Mouse (Mus musculus) CH12.LX (cell line): ENCODE measurements around the gene Olfr1359. TPM values are rescaled to one million over a fixed set of nuclear protein-coding genes. Genes with fewer than 3 reads are reported as not detected.

Source experiments
- DNase-seq: peaks from one replicate; pipeline ENCODE4 v3.0.0-alpha.2; 2013; ENCODE audit errors: extremely low read depth
- H3K27ac ChIP-seq: 2 replicates; pipeline ENCODE4 v1.5.1; 2012; ENCODE audit warnings: low read depth, mild to moderate bottlenecking, control low read depth, moderate library complexity; ENCODE audit not compliant: insufficient read depth
- H3K27me3 ChIP-seq: replicated peaks from 2 replicates; pipeline ENCODE3; 2012; ENCODE audit warnings: inconsistent platforms
- H3K36me3 ChIP-seq, 2 experiments: replicated peaks in 1 of 2; 2 replicates each; pipeline versions ENCODE3 to v1.6.1; 2012; ENCODE audit warnings: inconsistent platforms in 1 of 2, low read length in 1 of 2, mild to moderate bottlenecking in 1 of 2, mixed read lengths in 1 of 2, moderate library complexity in 1 of 2; ENCODE audit not compliant: control insufficient read depth in 1 of 2, insufficient read depth in 1 of 2
- H3K4me1 ChIP-seq, 2 experiments: 2 replicates each; pipeline ENCODE4 v1.6.1; 2012; ENCODE audit warnings: inconsistent platforms in 1 of 2, moderate library complexity in 1 of 2; ENCODE audit not compliant: insufficient read depth in 2 of 2, control insufficient read depth in 1 of 2
- H3K4me2 ChIP-seq: 2 replicates; pipeline ENCODE4 v1.6.1; 2012; ENCODE audit warnings: low read depth, mild to moderate bottlenecking, control low read depth; ENCODE audit not compliant: poor library complexity, insufficient read depth, severe bottlenecking
- H3K4me3 ChIP-seq, 3 experiments: fragments of 150-350 bp in 1 of 3; sonication (generic) in 1 of 3; replicated peaks in 1 of 3; 2 replicates each; pipeline versions ENCODE3 to v1.5.1; 2011 to 2012; ENCODE audit warnings: low read depth in 2 of 3, low read length in 2 of 3, mild to moderate bottlenecking in 2 of 3, moderate library complexity in 2 of 3, control low read depth in 1 of 3, improper control_type of control experiment in 1 of 3, inconsistent platforms in 1 of 3, mixed read lengths in 1 of 3; ENCODE audit not compliant: poor library complexity in 1 of 3
- H3K79me2 ChIP-seq: replicated peaks from 2 replicates; pipeline ENCODE4 v1.6.1; 2012; ENCODE audit warnings: mild to moderate bottlenecking, moderate library complexity; ENCODE audit not compliant: control insufficient read depth, poor library complexity, insufficient read depth, severe bottlenecking; ENCODE audit errors: extremely low read depth
- H3K9ac ChIP-seq: 2 replicates; pipeline ENCODE4 v1.6.1; 2012; ENCODE audit warnings: low read depth, mild to moderate bottlenecking, control low read depth, moderate library complexity; ENCODE audit not compliant: insufficient read depth
- H3K9me3 ChIP-seq: replicated peaks from 2 replicates; pipeline ENCODE3; 2012; ENCODE audit warnings: low read length, inconsistent platforms, mixed read lengths
- BHLHE40 ChIP-seq: IDR thresholded peaks from 2 replicates; pipeline ENCODE4 v1.6.1; 2011; ENCODE audit warnings: mild to moderate bottlenecking, low read depth, low read length, improper control_type of control experiment
- CTCF ChIP-seq, 2 experiments: IDR thresholded peaks in 1 of 2; conservative IDR thresholded peaks in 1 of 2; 2 replicates each; pipeline ENCODE4 v1.5.1; 2011 to 2012; ENCODE audit warnings: low read depth in 2 of 2, low read length in 2 of 2, improper control_type of control experiment in 1 of 2, inconsistent platforms in 1 of 2, mild to moderate bottlenecking in 1 of 2, moderate library complexity in 1 of 2
- ETS1 ChIP-seq: conservative IDR thresholded peaks from 2 replicates; pipeline ENCODE4 v1.6.1; 2012; ENCODE audit warnings: low read depth, mild to moderate bottlenecking, inconsistent platforms, low read length, improper control_type of control experiment, moderate library complexity
- GABPA ChIP-seq: IDR thresholded peaks from 2 replicates; pipeline ENCODE4 v1.6.1; 2012; ENCODE audit warnings: low read depth, low read length, improper control_type of control experiment, inconsistent platforms; ENCODE audit not compliant: insufficient replicate concordance
- JUN ChIP-seq: IDR thresholded peaks from 2 replicates; pipeline ENCODE4 v1.6.1; 2011; ENCODE audit warnings: low read depth, mild to moderate bottlenecking, low read length, improper control_type of control experiment, moderate library complexity; ENCODE audit not compliant: insufficient read depth
- JUND ChIP-seq: conservative IDR thresholded peaks from 2 replicates; pipeline ENCODE4 v1.6.1; 2011; ENCODE audit warnings: low read depth, low read length, improper control_type of control experiment
- KAT2A ChIP-seq: IDR thresholded peaks from 2 replicates; pipeline ENCODE4 v1.6.1; 2012; ENCODE audit warnings: low read length, improper control_type of control experiment, inconsistent platforms; ENCODE audit not compliant: insufficient replicate concordance
- MAX ChIP-seq: IDR thresholded peaks from 2 replicates; pipeline ENCODE4 v1.6.1; 2011; ENCODE audit warnings: low read length, improper control_type of control experiment
- MXI1 ChIP-seq: IDR thresholded peaks from 2 replicates; pipeline ENCODE4 v1.6.1; 2011; ENCODE audit warnings: mild to moderate bottlenecking, low read depth, low read length, improper control_type of control experiment
- NRF1 ChIP-seq: IDR thresholded peaks from 2 replicates; pipeline ENCODE4 v1.6.1; 2014; ENCODE audit warnings: low read depth, mild to moderate bottlenecking, inconsistent platforms, low read length, improper control_type of control experiment, moderate library complexity
- POLR2A ChIP-seq: IDR thresholded peaks from 2 replicates; pipeline ENCODE4 v1.6.1; 2011; ENCODE audit warnings: low read depth, mild to moderate bottlenecking, improper control_type of control experiment, low read length
- RAD21 ChIP-seq: IDR thresholded peaks from 2 replicates; pipeline ENCODE4 v1.6.1; 2011; ENCODE audit warnings: low read depth, mild to moderate bottlenecking, low read length, improper control_type of control experiment, moderate library complexity
- RCOR1 ChIP-seq: conservative IDR thresholded peaks from 2 replicates; pipeline ENCODE4 v1.6.1; 2012; ENCODE audit warnings: low read depth, mild to moderate bottlenecking, inconsistent platforms, low read length, improper control_type of control experiment
- UBTF ChIP-seq: IDR thresholded peaks from 2 replicates; pipeline ENCODE4 v1.6.1; 2012; ENCODE audit warnings: low read depth, mild to moderate bottlenecking, inconsistent platforms, low read length, improper control_type of control experiment, moderate library complexity
- USF1 ChIP-seq: IDR thresholded peaks from 2 replicates; pipeline ENCODE4 v1.6.1; 2014; ENCODE audit warnings: low read depth, mild to moderate bottlenecking, inconsistent platforms, low read length, improper control_type of control experiment
- dilution Hi-C: fragments of 300-500 bp; cut with MboI; formaldehyde crosslinking; loops from 2 replicates; pipeline ENCODE4 v1.14.3; 2020; ENCODE audit warnings: low sequenced_read_pairs; ENCODE audit not compliant: extremely low pct_unique_long_range_greater_than_20kb, extremely low pct_ligation_motif_present
- in situ Hi-C: fragments of 300-500 bp; cut with MboI; formaldehyde crosslinking; loops from 3 replicates; pipeline ENCODE4 v1.14.3; 2019; ENCODE audit warnings: low sequenced_read_pairs, low pct_ligation_motif_present, low pct_unique_long_range_greater_than_20kb, mixed read lengths
- polyA plus RNA-seq: library from polyadenylated mRNA; unstranded; fragments of >175 nt; gene quantifications from 2 replicates; pipeline ENCODE4 v1.2.1, GENCODE M21; 2012; ENCODE audit warnings: low read depth; ENCODE audit not compliant: insufficient read length
- total RNA-seq, 2 experiments: library from RNA; depleted of rRNA; stranded (reverse); fragments of 300-350 nt in 1 of 2; fragments of >200 nt in 1 of 2; gene quantifications; 2 replicates each; pipeline ENCODE4 v1.2.3; 2012 to 2014

Olfr1359 gene
- total and polyA plus RNA-seq, 3 experiments, result not detected

- H3K4me2 ChIP-seq, result no peak overlapping the region
- peaks cover under 1 to 7% of the 10 kb centered on the region in 2 experiments; a peak in 3 of 4 replicates for H3K4me1 ChIP-seq
- TF ChIP-seq BHLHE40 (no peak), RCOR1 (no peak), POLR2A (no peak), ETS1 (no peak), USF1 (no peak)
- DNase-seq, result no peak
- H3K27me3 ChIP-seq, result no peaks in the 10 kb centered on the region
- no peaks in the 10 kb centered on the region for H3K9me3 ChIP-seq
- dilution Hi-C loops (no loop called here), in situ Hi-C loops (loop anchor here (25.0 kb wide), 1 partner anchor 1834 kb away; the partner anchor contains the start of genes Hist1h1d, Hist1h2ad, Hist1h2ae and Hist1h2bf)
- no peak overlapping the region for H3K27ac ChIP-seq
- no peaks in the 10 kb centered on the region for H3K79me2 ChIP-seq
- H3K9ac ChIP-seq, result no peak overlapping the region
- no peak overlapping the region for H3K4me3 ChIP-seq
- no peaks in the 10 kb centered on the region for H3K36me3 ChIP-seq
Observed at GRCm38 (mm10) chr13:21727948-21728572, 30.1 kb downstream of the Olfr1359 start.

GRCm38 (mm10) chr13:21729544-21729943 is 31.6 kb downstream of the Olfr1359 start:
- Histone ChIP-seq H3K79me2 (no peaks in the 10 kb centered on the region), H3K4me3 (no peak overlapping the region), H3K27ac (no peak overlapping the region), H3K4me2 (no peak overlapping the region), H3K9ac (no peak overlapping the region), H3K27me3 (no peaks in the 10 kb centered on the region), H3K9me3 (no peaks in the 10 kb centered on the region), H3K4me1 (peaks cover 7 to 18% of the 10 kb centered on the region in 2 experiments; a peak in 3 of 4 replicates), H3K36me3 (no peaks in the 10 kb centered on the region)
- TF ChIP-seq JUN (no peak), MAX (no peak), CTCF (conservative IDR thresholded peaks at IDR 0.05 in 1 of 2, IDR thresholded peaks at IDR 0.05 in 1 of 2; ENCODE audit: low read depth in 2 of 2, low read length in 2 of 2) (no peak), BHLHE40 (no peak), JUND (no peak), RAD21 (no peak), UBTF (no peak), KAT2A (no peak), MXI1 (no peak)
- dilution Hi-C loops (no loop called here), in situ Hi-C loops (loop anchor here (25.0 kb wide), 1 partner anchor 1833 kb away; the partner anchor contains the start of genes Hist1h1d, Hist1h2ad, Hist1h2ae and Hist1h2bf)
- DNase-seq, result no peak

GRCm38 (mm10) chr13:21733466-21733865 is 35.6 kb downstream of the Olfr1359 start:
- H3K4me2 ChIP-seq, result no peak overlapping the region
- peak; percentile 61 for DNase-seq
- H3K27ac ChIP-seq, result peak overlapping the region; percentile 27
- no peak overlapping the region for H3K9ac ChIP-seq
- H3K36me3 ChIP-seq, result no peaks in the 10 kb centered on the region
- dilution Hi-C loops, result no loop called here
- H3K9me3 ChIP-seq, result no peaks in the 10 kb centered on the region
- no peaks in the 10 kb centered on the region for H3K27me3 ChIP-seq
- in situ Hi-C loops, result loop anchor here (25.0 kb wide), 1 partner anchor 1829 kb away; the partner anchor contains the start of genes Hist1h1d, Hist1h2ad, Hist1h2ae and Hist1h2bf
- TF ChIP-seq CTCF (conservative IDR thresholded peaks at IDR 0.05 in 1 of 2, IDR thresholded peaks at IDR 0.05 in 1 of 2; ENCODE audit: low read depth in 2 of 2, low read length in 2 of 2) (peak in 1 of 2 experiments; percentile 44; a peak in 2 of 4 replicates), GABPA (no peak), NRF1 (no peak), MAX (no peak)
- H3K4me1 ChIP-seq, result peaks cover 7 to 26% of the 10 kb centered on the region in 2 experiments; a peak in 3 of 4 replicates
- H3K4me3 ChIP-seq, result no peak overlapping the region
- no peaks in the 10 kb centered on the region for H3K79me2 ChIP-seq
